Mouse (Mus musculus) kidney, adult 9 months (tissue): ENCODE measurements around the gene Lgalsl.

ENCODE experiments used
- DNase-seq: peaks from one replicate; pipeline ENCODE4 v3.0.0; 2022

The Lgalsl gene

GRCm38 (mm10) chr11:20778861-20779563 is 51.8 kb downstream of the Lgalsl start:
- no peak for DNase-seq

GRCm38 (mm10) chr11:20778298-20778697 is 52.6 kb downstream of the Lgalsl start:
- no peak for DNase-seq

DNA sequence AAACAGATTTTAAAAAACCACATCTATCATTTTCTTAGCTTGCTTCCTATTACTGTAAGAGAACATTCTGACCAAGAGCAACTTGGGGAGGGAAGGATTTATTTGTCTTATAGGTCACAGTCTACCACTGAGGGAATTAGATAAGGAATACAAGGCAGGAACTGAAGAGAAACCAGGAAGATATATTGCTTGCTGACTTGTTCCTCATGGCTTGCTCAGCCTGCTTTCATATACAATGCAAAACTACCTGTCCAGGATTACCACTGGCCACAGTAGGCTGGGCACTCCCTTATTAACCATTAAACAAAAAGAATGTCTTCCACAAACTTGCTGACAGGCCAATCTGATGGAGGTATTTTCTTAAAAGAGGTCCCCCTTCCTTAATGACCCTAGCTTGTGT is 54.2 kb downstream of the Lgalsl start:
- no peak for DNase-seq
